Mouse (Mus musculus) heart, embryonic 12.5 days (tissue): ENCODE measurements around the gene Cnih2. TPM values are rescaled to one million over a fixed set of nuclear protein-coding genes. Genes with fewer than 3 reads are reported as not detected.
"Not testable (repeated sequence)": the region's sequence is repeated elsewhere in the genome, so short reads cannot be mapped to it uniquely, and the experiment has no call there.

Experiments used
- ATAC-seq: fragments of 200-750 bp; cut with Nextera tagmentation; 2 replicates; pipeline ENCODE4 v1.8.0; 2017; ENCODE audit warnings: moderate TSS enrichment, moderate library complexity; ENCODE audit not compliant: insufficient number of reproducible peaks, low FRiP score
- H3K27ac ChIP-seq: fragments of 300-500 bp; sonication (generic); 2 replicates; pipeline ENCODE4 v1.5.1; 2016; ENCODE audit warnings: mild to moderate bottlenecking, moderate library complexity; ENCODE audit not compliant: poor library complexity, severe bottlenecking
- H3K27me3 ChIP-seq: fragments of 300-500 bp; sonication (generic); replicated peaks from 2 replicates; pipeline ENCODE4 v1.6.1; 2016; ENCODE audit warnings: mild to moderate bottlenecking, moderate library complexity
- H3K36me3 ChIP-seq: fragments of 300-500 bp; sonication (generic); 2 replicates; pipeline ENCODE4 v1.6.1; 2016; ENCODE audit warnings: mild to moderate bottlenecking, moderate library complexity
- H3K4me1 ChIP-seq: fragments of 300-500 bp; sonication (generic); replicated peaks from 2 replicates; pipeline ENCODE4 v1.6.1; 2016; ENCODE audit warnings: mild to moderate bottlenecking
- H3K4me2 ChIP-seq: fragments of 300-500 bp; sonication (generic); 2 replicates; pipeline ENCODE4 v1.6.1; 2016; ENCODE audit warnings: mild to moderate bottlenecking, moderate library complexity
- H3K4me3 ChIP-seq: fragments of 300-500 bp; sonication (generic); 2 replicates; pipeline ENCODE4 v1.5.1; 2016; ENCODE audit warnings: mild to moderate bottlenecking
- H3K9ac ChIP-seq: fragments of 300-500 bp; sonication (generic); 2 replicates; pipeline ENCODE4 v1.6.1; 2016; ENCODE audit warnings: mild to moderate bottlenecking, moderate library complexity
- H3K9me3 ChIP-seq: fragments of 300-500 bp; sonication (generic); replicated peaks from 2 replicates; pipeline ENCODE4 v1.6.1; 2016; ENCODE audit warnings: mild to moderate bottlenecking, moderate library complexity
- WGBS: fragments of 180-500 bp; shearing (Covaris S2); methylation state at CpG from one replicate; pipeline ENCODE4 v1.1.7; 2016; 5-methylcytosine and 5-hydroxymethylcytosine counted together
- polyA plus RNA-seq: library from polyadenylated mRNA; unstranded; fragments of >200 nt; fragmentation: Nextera tagmentation; extraction: Ambion mirVana; gene quantifications from 2 replicates; pipeline ENCODE4 v1.2.1, GENCODE M21; 2016

The Cnih2 gene
- polyA plus RNA-seq, 1 experiment from 2014 or later: 5.9 TPM

GRCm38 (mm10) chr19:5094243-5094632, 4.1 kb downstream of the Cnih2 start:
- Histone ChIP-seq H3K9me3 (no peaks in the 10 kb centered on the region), H3K4me2 (peak overlapping the region; percentile 8; the same call in 1 of the 2 replicates), H3K36me3 (peaks cover 35% of the 10 kb centered on the region), H3K9ac (no peak overlapping the region), H3K27ac (no peak overlapping the region), H3K27me3 (0 out of 2 replicates have a peak, but pooled peaks cover 2% of the 10 kb centered on the region), H3K4me3 (no peak overlapping the region), H3K4me1 (peaks cover 56% of the 10 kb centered on the region)
- ATAC-seq: peak; percentile 56
- whole genome bisulfite sequencing: under 1% methylated on average over 21 of the region's 21 CpGs

- peak; percentile 1; the same call in 1 of the 2 replicates for ATAC-seq
- Histone ChIP-seq H3K36me3 (peaks cover 34% of the 10 kb centered on the region), H3K4me2 (peak overlapping the region; percentile 8; the same call in 1 of the 2 replicates), H3K27me3 (0 out of 2 replicates have a peak, but pooled peaks cover 2% of the 10 kb centered on the region), H3K4me1 (peaks cover 54% of the 10 kb centered on the region), H3K4me3 (no peak overlapping the region), H3K9me3 (no peaks in the 10 kb centered on the region), H3K27ac (no peak overlapping the region), H3K9ac (no peak overlapping the region)
- 66% methylated on average over 12 of the region's 12 CpGs for WGBS
Measured at GRCm38 (mm10) chr19:5093481-5094242, 4.7 kb downstream of the Cnih2 start.

- Histone ChIP-seq H3K4me2 (no peak overlapping the region), H3K4me3 (no peak overlapping the region), H3K9ac (no peak overlapping the region), H3K36me3 (peaks cover 34% of the 10 kb centered on the region), H3K4me1 (peaks cover 47% of the 10 kb centered on the region), H3K27ac (no peak overlapping the region), H3K9me3 (no peaks in the 10 kb centered on the region), H3K27me3 (0 out of 2 replicates have a peak, but pooled peaks cover 2% of the 10 kb centered on the region)
- WGBS: 90% methylated on average over 10 of the region's 10 CpGs
- ATAC-seq: no peak
Measured at GRCm38 (mm10) chr19:5092083-5092482, 6.2 kb downstream of the Cnih2 start.

- no peak overlapping the region for H3K27ac ChIP-seq
- no peaks in the 10 kb centered on the region for H3K9me3 ChIP-seq
- peaks cover 22% of the 10 kb centered on the region for H3K27me3 ChIP-seq
- peak overlapping the region; percentile 86 for H3K4me2 ChIP-seq
- 88% methylated on average over 4 of the region's 4 CpGs for WGBS
- peaks cover 34% of the 10 kb centered on the region for H3K36me3 ChIP-seq
- peak overlapping the region; percentile 73 for H3K4me3 ChIP-seq
- no peak for ATAC-seq
- H3K4me1 ChIP-seq: peaks cover 30% of the 10 kb centered on the region
- peak overlapping the region; percentile 79; the same call in 1 of the 2 replicates for H3K9ac ChIP-seq
Measured at GRCm38 (mm10) chr19:5089324-5089723, 9.0 kb downstream of the Cnih2 start.

- Histone ChIP-seq H3K27ac (peak within 1 kb of the TSS; percentile 69), H3K27me3 (peaks cover 34% of the 10 kb centered on the region), H3K4me1 (peaks cover 25% of the 10 kb centered on the region), H3K9me3 (no peaks in the 10 kb centered on the region), H3K9ac (peak within 1 kb of the TSS; percentile 79), H3K4me2 (peak within 1 kb of the TSS; percentile 86), H3K4me3 (peak within 1 kb of the TSS; percentile 73), H3K36me3 (peaks cover 32% of the 10 kb centered on the region)
- under 1% methylated on average over 58 of the region's 58 CpGs for WGBS
- peak; percentile 88 for ATAC-seq
Measured at GRCm38 (mm10) chr19:5087884-5088728, 10.2 kb downstream of the Cnih2 start, which contains the start of gene Yif1a. TSS of gene Yif1a (plus strand) at chr19:5088538.

GRCm38 (mm10) chr19:5086533-5086932, 11.8 kb downstream of the Cnih2 start:
- ATAC-seq, H3K4me3 ChIP-seq, H3K9me3 ChIP-seq, H3K27ac ChIP-seq, H3K9ac ChIP-seq, H3K4me2 ChIP-seq: not testable (repeated sequence)
- WGBS: 45% methylated on average over 4 of the region's 4 CpGs
- Histone ChIP-seq H3K36me3 (peaks cover 19% of the 10 kb centered on the region), H3K4me1 (peaks cover 25% of the 10 kb centered on the region), H3K27me3 (peaks cover 50% of the 10 kb centered on the region)

- peak within 1 kb of the TSS; percentile 52 for H3K9ac ChIP-seq
- peak within 1 kb of the TSS; percentile 89 for H3K4me2 ChIP-seq
- peaks cover 25% of the 10 kb centered on the region for H3K4me1 ChIP-seq
- 1% methylated on average over 60 of the region's 69 CpGs for WGBS
- peaks cover 62% of the 10 kb centered on the region for H3K27me3 ChIP-seq
- H3K4me3 ChIP-seq: peak within 1 kb of the TSS; percentile 54
- peaks cover 7% of the 10 kb centered on the region; the same call in 1 of the 2 replicates for H3K36me3 ChIP-seq
- no peak for ATAC-seq
- H3K9me3 ChIP-seq: no peaks in the 10 kb centered on the region
- no peak within 1 kb of the TSS for H3K27ac ChIP-seq
Measured at GRCm38 (mm10) chr19:5085145-5085863, 13.0 kb downstream of the Cnih2 start, which contains the start of gene Tmem151a. TSS of gene Tmem151a (minus strand) at chr19:5085531.

- no peaks in the 10 kb centered on the region for H3K9me3 ChIP-seq
- peak overlapping the region; percentile 52; the same call in 1 of the 2 replicates for H3K9ac ChIP-seq
- no peak overlapping the region for H3K27ac ChIP-seq
- peaks cover 67% of the 10 kb centered on the region for H3K27me3 ChIP-seq
- peak overlapping the region; percentile 54 for H3K4me3 ChIP-seq
- 2% methylated on average over 15 of the region's 15 CpGs for WGBS
- no peak for ATAC-seq
- peaks cover 25% of the 10 kb centered on the region for H3K4me1 ChIP-seq
- peak overlapping the region; percentile 89 for H3K4me2 ChIP-seq
- peaks cover 4% of the 10 kb centered on the region; the same call in 1 of the 2 replicates for H3K36me3 ChIP-seq
Measured at GRCm38 (mm10) chr19:5084834-5085144, 13.5 kb downstream of the Cnih2 start.

GRCm38 (mm10) chr19:5083961-5084833, 14.1 kb downstream of the Cnih2 start:
- Histone ChIP-seq H3K27ac (no peak overlapping the region), H3K4me1 (peaks cover 21% of the 10 kb centered on the region), H3K4me3 (peak overlapping the region; percentile 54), H3K4me2 (peak overlapping the region; percentile 89), H3K27me3 (peaks cover 68% of the 10 kb centered on the region), H3K9ac (no peak overlapping the region), H3K36me3 (no peaks in the 10 kb centered on the region), H3K9me3 (no peaks in the 10 kb centered on the region)
- WGBS: 73% methylated on average over 3 of the region's 3 CpGs
- no peak for ATAC-seq

- Histone ChIP-seq H3K4me1 (peaks cover 16% of the 10 kb centered on the region), H3K36me3 (no peaks in the 10 kb centered on the region), H3K9me3 (no peaks in the 10 kb centered on the region), H3K9ac (no peak overlapping the region), H3K27me3 (peaks cover 68% of the 10 kb centered on the region), H3K4me3 (no peak overlapping the region), H3K27ac (no peak overlapping the region), H3K4me2 (no peak overlapping the region)
- ATAC-seq: no peak
- WGBS: 58% methylated on average over 24 of the region's 24 CpGs
Measured at GRCm38 (mm10) chr19:5082596-5082995, 15.7 kb downstream of the Cnih2 start.
